Mouse (Mus musculus) kidney, adult 2 months (tissue): ENCODE results near the gene Phf6.

Experiments used
- CTCF ChIP-seq: fragments of 200-500 bp; conservative IDR thresholded peaks from 2 replicates; pipeline ENCODE4 v1.5.1; 2011; ENCODE audit warnings: low read depth, mild to moderate bottlenecking, control low read depth, low read length, moderate library complexity, mixed read lengths; ENCODE audit not compliant: insufficient read depth, insufficient read length
- POLR2A ChIP-seq: fragments of 200-500 bp; IDR thresholded peaks from one replicate; pipeline ENCODE4 v1.6.1; 2011; ENCODE audit warnings: low read depth, low read length, control low read depth

- no peak for TF ChIP-seq CTCF
- no peak for TF ChIP-seq POLR2A
These were observed 60.6 kb downstream of the Phf6 start for GRCm38 (mm10) chrX:52972680-52973079.
